Mouse (Mus musculus) liver, postnatal 0 days (tissue): ENCODE data around the gene Pkd1.

ENCODE experiments used
- CTCF ChIP-seq: sonication (generic); IDR thresholded peaks from 2 replicates; pipeline ENCODE4 v1.5.1; 2016; ENCODE audit warnings: antibody characterized with exemption, low read depth
- EP300 ChIP-seq: IDR thresholded peaks from 2 replicates; pipeline ENCODE4 v1.6.1; 2016; ENCODE audit warnings: antibody characterized with exemption, low read depth, mild to moderate bottlenecking

DNA sequence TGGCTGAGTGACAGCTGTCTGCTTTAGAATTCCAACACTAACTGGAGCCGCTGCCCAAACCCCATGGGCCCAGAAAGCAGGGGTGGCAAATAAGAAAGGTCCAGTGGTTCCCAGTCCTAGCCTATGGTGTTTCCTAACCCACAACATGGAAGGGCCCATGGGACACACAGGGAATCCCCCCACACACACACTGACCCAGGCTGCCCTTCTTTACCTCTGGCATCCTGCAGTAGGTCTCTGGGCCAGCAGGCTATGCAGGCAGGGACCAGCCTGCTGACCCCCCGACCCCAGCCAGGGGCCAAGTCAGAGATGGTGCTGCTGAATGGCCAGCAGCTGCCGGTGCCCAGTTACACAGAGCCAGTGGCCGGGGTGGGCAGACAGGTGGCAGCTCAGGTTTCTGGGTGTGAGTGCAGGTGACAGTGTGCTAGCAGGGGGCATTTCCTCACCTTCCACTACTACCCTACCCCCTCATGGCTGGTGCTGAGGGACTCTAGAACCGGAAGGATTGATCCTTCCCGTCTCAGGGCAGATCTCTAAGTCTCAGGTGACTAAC lies 93.2 kb downstream of the Pkd1 start:
- TF ChIP-seq CTCF (no peak), EP300 (no peak)
